Mouse (Mus musculus) gastrocnemius, adult 18-20 months (tissue): ENCODE measurements around the gene Appl1. TPM values are rescaled to one million over a fixed set of nuclear protein-coding genes. Genes with fewer than 3 reads are reported as not detected.

Experiments
- total RNA-seq, 2 experiments: library from RNA; stranded (reverse); gene quantifications; 2 replicates each; pipeline ENCODE4 v1.2.3; 2021

Gene Appl1
- total RNA-seq, 2 experiments from 2014 or later: 17.2 to 17.7 TPM

Other genes with a start within 250 kb of the Appl1 start
- gene Asb14, start 76.7 kb downstream of the Appl1 start, total RNA-seq: 100 to 1,000 TPM; 116 to 129 TPM
- not detected for gene Hesx1, start 23.2 kb upstream of the Appl1 start, total RNA-seq
- 1 to 10 TPM; 2.0 to 2.2 TPM for gene Il17rd, start 67.7 kb upstream of the Appl1 start, total RNA-seq
- gene Arhgef3, start 143.7 kb upstream of the Appl1 start, total RNA-seq: 10 to 100 TPM; 11.4 to 20.5 TPM